Mouse (Mus musculus): ENCODE results near the gene Inpp4b. TPM values are rescaled to one million over a fixed set of nuclear protein-coding genes. Genes with fewer than 3 reads are reported as not detected.

Gene Inpp4b
- polyA plus RNA-seq (2015; fragmentation: Nextera tagmentation; extraction: Ambion mirVana) = 46.0 and 49.9 TPM in 2 replicates

DNA sequence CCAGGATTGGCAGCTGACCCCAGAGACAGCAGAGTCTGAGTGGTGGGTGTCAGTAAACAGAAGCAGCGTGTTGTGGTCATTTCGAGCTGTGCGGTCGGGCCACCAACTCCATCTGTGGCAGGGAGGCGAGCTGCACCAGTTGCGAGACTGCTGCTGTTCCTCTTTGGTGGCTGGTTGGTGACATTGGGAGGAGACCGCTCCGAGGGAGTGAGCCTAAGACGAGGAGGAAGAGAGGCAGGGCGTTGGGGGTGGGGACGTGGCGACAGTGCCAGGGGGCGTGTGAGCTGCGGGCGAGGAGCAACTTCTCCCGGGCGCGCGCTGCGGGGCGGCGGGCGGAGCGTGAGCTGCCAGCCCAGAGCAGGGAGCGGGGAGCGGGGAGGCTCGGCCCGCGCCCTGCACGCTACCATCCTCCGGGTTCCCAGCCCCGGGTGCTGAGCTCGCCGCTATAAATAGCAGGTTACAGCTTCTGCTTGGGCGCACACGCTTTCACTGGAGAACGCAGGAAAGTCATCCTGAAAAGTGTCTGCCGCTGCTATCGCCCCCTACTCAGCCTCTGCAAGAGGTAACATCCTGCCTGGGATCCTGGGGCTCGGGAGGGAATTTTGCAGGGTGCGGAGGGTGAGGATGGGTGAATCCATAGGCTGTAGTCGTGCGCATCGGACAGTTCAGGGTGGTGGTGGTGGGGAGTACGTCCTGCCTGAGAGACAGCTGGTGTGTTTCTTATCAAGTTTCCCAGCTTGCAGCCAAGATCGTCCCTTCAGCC lies at the start of gene Inpp4b:
TSS of gene Inpp4b (plus strand) at position 321 of the 763 bp plus-strand sequence.
- DNase-seq (ENCODE audit: low spot score) = peak; percentile 45

- no peak for DNase-seq (ENCODE audit: low spot score)
Observed at GRCm38 (mm10) chr8:81335250-81335649, 7.1 kb upstream of the Inpp4b start.

DNA sequence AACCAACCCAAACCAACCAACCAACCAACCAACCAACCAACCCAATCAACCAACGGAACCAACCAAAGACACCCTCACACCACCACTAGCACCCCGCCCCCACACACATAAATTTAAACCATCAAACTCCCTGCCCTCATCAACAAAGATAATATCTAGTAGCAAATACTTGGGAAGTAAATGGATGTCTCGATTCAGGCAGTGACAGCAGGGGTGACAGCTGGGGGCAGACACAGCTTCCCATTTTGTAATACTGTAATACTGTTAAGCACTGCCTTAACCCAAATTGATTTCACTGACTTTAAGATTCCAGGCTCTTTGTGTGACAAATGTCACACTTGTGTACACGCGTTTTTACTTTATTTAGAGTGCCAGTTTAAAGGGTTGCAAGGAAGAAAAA lies 1.2 kb upstream of the Inpp4b start:
- DNase-seq (ENCODE audit: low spot score) = no peak

GRCm38 (mm10) chr8:81341591-81342235 lies 643 bp upstream of the Inpp4b start:
- peak; percentile 25 for DNase-seq (ENCODE audit: low spot score)

- no peak for DNase-seq (ENCODE audit: low spot score)
Observed at GRCm38 (mm10) chr8:81342999-81343302, 595 bp downstream of the Inpp4b start.

- DNase-seq (ENCODE audit: low spot score) = no peak
Observed at GRCm38 (mm10) chr8:81345170-81345697, 2.9 kb downstream of the Inpp4b start.

GRCm38 (mm10) chr8:81349452-81349851 lies 7.1 kb downstream of the Inpp4b start:
- DNase-seq (ENCODE audit: low spot score) = peak; percentile 47

DNA sequence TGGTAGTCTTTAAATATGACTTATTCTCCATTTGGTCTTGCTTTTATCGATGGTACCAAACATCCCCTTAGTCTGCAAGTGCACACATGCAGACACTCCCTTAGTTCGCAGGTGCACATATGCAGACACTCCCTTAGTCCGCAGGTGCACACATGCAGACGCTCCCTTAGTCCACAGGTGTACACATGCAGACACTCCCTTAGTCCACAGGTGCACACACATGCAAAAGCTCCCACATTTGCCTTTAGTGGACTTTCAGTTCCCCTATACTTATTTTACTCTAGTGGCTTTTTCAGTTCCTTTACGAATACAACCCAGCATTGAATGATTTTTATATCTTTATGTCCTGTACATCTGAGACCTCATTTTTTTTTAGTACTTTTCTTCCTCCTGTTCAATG lies 11.1 kb downstream of the Inpp4b start:
- DNase-seq (ENCODE audit: low spot score) = no peak

- DNase-seq (ENCODE audit: low spot score) = no peak
Observed at GRCm38 (mm10) chr8:81358108-81358507, 15.8 kb downstream of the Inpp4b start.

DNA sequence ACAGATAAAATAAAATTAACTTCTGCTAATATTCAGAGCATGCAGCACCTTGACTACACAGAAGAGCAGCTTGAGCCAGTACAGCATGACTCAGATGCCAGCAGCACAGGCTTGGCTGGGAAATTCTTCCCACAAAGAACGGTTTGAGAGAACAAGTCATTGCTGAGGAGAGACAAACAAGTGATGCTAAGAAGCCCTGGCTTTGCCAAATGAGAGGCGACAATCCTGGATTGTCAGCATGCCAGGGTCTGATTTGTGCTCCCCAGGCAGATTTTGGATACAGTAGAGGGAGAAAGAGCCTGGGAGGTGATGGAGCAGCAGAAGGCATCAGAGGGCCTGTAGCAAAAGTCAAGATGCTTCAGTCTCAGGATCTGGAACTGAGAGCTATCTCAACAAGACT lies 18.2 kb downstream of the Inpp4b start:
- no peak for DNase-seq (ENCODE audit: low spot score)

- DNase-seq (ENCODE audit: low spot score) = no peak
Observed at GRCm38 (mm10) chr8:81361162-81361561, 18.8 kb downstream of the Inpp4b start.

DNA sequence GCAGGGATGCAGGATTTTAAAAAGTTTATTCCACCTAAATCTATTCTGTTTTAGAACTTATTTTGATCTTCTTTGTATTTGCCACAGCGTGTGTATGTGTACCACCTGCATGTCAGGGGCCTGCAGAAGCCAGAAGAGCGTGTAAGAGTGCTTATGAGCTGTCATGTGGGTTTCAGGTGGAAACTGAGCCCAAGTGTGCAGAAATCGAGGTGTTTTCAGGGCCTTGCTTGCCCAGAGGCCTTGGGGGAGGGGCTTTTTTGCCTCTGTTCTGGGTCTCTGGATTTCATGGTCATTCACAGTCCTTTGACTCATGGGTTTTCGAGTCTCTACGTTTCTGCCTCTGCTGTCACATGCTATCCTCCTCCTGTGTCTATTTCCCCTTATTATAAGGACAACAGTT lies 28.3 kb downstream of the Inpp4b start:
- DNase-seq (ENCODE audit: low spot score) = no peak

GRCm38 (mm10) chr8:81371844-81372243 lies 29.5 kb downstream of the Inpp4b start:
- no peak for DNase-seq (ENCODE audit: low spot score)

GRCm38 (mm10) chr8:81374877-81375475 lies 32.6 kb downstream of the Inpp4b start:
- no peak for DNase-seq (ENCODE audit: low spot score)

GRCm38 (mm10) chr8:81388953-81389352 lies 46.6 kb downstream of the Inpp4b start:
- DNase-seq (ENCODE audit: low spot score) = no peak

- DNase-seq (ENCODE audit: low spot score) = no peak
Observed at GRCm38 (mm10) chr8:81399071-81399470, 56.7 kb downstream of the Inpp4b start.

DNA sequence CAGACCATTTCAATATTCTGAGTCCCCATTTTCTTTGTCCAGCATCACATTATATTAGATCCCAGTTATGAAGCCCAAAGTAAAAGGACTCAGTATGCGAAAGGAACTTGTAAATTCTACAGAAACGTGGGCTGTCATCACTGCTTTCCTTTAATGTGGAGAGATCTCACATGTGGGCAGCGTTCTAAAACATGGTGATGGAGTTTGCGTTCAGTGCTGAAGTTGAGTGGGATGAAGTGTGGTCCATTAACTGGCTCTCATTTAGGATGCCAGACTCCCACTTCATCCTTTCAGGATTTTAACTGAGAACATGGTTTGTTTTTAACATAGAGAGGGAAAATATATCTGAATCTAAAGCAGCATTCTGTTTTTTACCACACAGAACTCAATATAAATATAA lies 57.1 kb downstream of the Inpp4b start:
- no peak for DNase-seq (ENCODE audit: low spot score)

GRCm38 (mm10) chr8:81412707-81413106 lies 70.4 kb downstream of the Inpp4b start:
- DNase-seq (ENCODE audit: low spot score) = no peak

DNA sequence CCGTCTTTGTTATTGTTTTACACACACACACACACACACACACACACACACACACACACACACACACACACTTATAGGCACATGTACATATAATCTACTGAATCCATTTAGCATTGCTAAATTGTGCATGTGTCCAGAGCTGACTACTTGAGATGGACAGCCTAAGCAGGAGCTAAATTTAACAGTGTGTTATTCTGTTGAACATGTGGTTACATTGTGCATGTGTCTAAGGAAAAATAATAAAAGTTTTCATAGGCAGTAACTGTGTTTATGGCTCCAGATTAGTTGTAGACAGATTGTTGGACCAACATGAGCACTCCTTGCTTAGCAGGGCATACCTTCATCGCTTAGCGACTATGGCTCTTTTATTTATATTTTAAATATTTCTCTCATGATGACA lies 101.6 kb downstream of the Inpp4b start:
- no peak for DNase-seq (ENCODE audit: low spot score)

GRCm38 (mm10) chr8:81449798-81450197 lies 107.4 kb downstream of the Inpp4b start:
- DNase-seq (ENCODE audit: low spot score) = no peak

DNA sequence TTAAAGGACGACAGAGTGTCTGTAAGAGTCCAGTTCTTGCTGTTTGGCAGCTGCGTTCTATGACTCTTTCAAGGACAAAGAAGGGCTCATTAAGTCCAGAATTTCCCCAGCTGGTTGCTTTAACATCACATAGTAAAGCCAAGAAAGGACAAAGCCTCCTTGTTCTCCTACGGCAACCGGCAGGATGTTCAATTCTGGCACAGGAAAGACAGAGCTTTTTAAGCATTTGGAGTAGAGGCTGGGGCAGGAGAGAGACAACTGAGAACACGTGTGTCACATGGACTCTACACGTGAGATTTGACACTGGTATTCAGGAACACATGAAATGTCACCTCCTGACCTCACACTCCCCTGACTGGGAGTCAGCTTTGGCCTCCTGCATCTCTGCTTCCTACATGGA lies 109.7 kb downstream of the Inpp4b start:
- DNase-seq (ENCODE audit: low spot score) = no peak

- no peak for DNase-seq (ENCODE audit: low spot score)
Observed at GRCm38 (mm10) chr8:81454830-81455229, 112.5 kb downstream of the Inpp4b start.

Data from thymus, postnatal 0 days (tissue).